Mouse (Mus musculus): ENCODE data around the gene Arl10. TPM values are rescaled to one million over a fixed set of nuclear protein-coding genes. Genes with fewer than 3 reads are reported as not detected.
A peak's percentile ranks its signal among the peaks of the same experiment; 100 is the strongest.

Arl10 gene
- polyA plus RNA-seq, 1 experiment, result 10.3 TPM

- TF ChIP-seq POLR2A (IDR thresholded peaks at IDR 0.05; ENCODE audit: insufficient read depth, low read length), result no peak
- no peak for TF ChIP-seq CTCF (IDR thresholded peaks at IDR 0.05; ENCODE audit: low read depth, low read length)
- TF ChIP-seq EP300 (IDR thresholded peaks at IDR 0.05; ENCODE audit: insufficient read depth, low read depth, low read length), result no peak
- peaks cover 49% of the 10 kb centered on the region for H3K36me3 ChIP-seq (ENCODE audit: control insufficient read depth, insufficient read depth, low read length, poor library complexity, severe bottlenecking)
- no peaks in the 10 kb centered on the region for H3K27me3 ChIP-seq (ENCODE audit: control insufficient read depth, insufficient read depth, low read length, poor library complexity, severe bottlenecking)
- H3K4me3 ChIP-seq (ENCODE audit: low read depth, low read length), result no peak overlapping the region
- no peak overlapping the region for H3K9ac ChIP-seq (ENCODE audit: low read depth, poor library complexity, severe bottlenecking)
- H3K9me3 ChIP-seq (replicated peaks; ENCODE audit: control insufficient read depth, insufficient read depth, low read length, poor library complexity, severe bottlenecking), result no peaks in the 10 kb centered on the region
- H3K4me1 ChIP-seq (ENCODE audit: control insufficient read depth, insufficient read depth, low read length), result no peaks in the 10 kb centered on the region
- no peak overlapping the region for H3K27ac ChIP-seq (ENCODE audit: insufficient read depth, low read length)
These were observed 17.2 kb upstream of the Arl10 start for GRCm38 (mm10) chr13:54557652-54558051.

- no peaks in the 10 kb centered on the region for H3K9me3 ChIP-seq (replicated peaks; ENCODE audit: control insufficient read depth, insufficient read depth, low read length, poor library complexity, severe bottlenecking)
- TF ChIP-seq CTCF (IDR thresholded peaks at IDR 0.05; ENCODE audit: low read depth, low read length) (no peak), EP300 (IDR thresholded peaks at IDR 0.05; ENCODE audit: insufficient read depth, low read depth, low read length) (no peak), POLR2A (IDR thresholded peaks at IDR 0.05; ENCODE audit: insufficient read depth, low read length) (no peak)
- no peak overlapping the region for H3K27ac ChIP-seq (ENCODE audit: insufficient read depth, low read length)
- no peaks in the 10 kb centered on the region for H3K27me3 ChIP-seq (ENCODE audit: control insufficient read depth, insufficient read depth, low read length, poor library complexity, severe bottlenecking)
- H3K9ac ChIP-seq (ENCODE audit: low read depth, poor library complexity, severe bottlenecking), result no peak overlapping the region
- H3K4me1 ChIP-seq (ENCODE audit: control insufficient read depth, insufficient read depth, low read length), result no peaks in the 10 kb centered on the region
- peaks cover 35% of the 10 kb centered on the region for H3K36me3 ChIP-seq (ENCODE audit: control insufficient read depth, insufficient read depth, low read length, poor library complexity, severe bottlenecking)
- H3K4me3 ChIP-seq (ENCODE audit: low read depth, low read length), result no peak overlapping the region
These were observed 15.2 kb upstream of the Arl10 start for GRCm38 (mm10) chr13:54559656-54560055.

- H3K4me1 ChIP-seq (ENCODE audit: control insufficient read depth, insufficient read depth, low read length), result no peaks in the 10 kb centered on the region
- no peak overlapping the region for H3K4me3 ChIP-seq (ENCODE audit: low read depth, low read length)
- no peaks in the 10 kb centered on the region for H3K9me3 ChIP-seq (replicated peaks; ENCODE audit: control insufficient read depth, insufficient read depth, low read length, poor library complexity, severe bottlenecking)
- peaks cover 34% of the 10 kb centered on the region for H3K36me3 ChIP-seq (ENCODE audit: control insufficient read depth, insufficient read depth, low read length, poor library complexity, severe bottlenecking)
- TF ChIP-seq EP300 (IDR thresholded peaks at IDR 0.05; ENCODE audit: insufficient read depth, low read depth, low read length), result no peak
- TF ChIP-seq POLR2A (IDR thresholded peaks at IDR 0.05; ENCODE audit: insufficient read depth, low read length), result no peak
- no peak for TF ChIP-seq CTCF (IDR thresholded peaks at IDR 0.05; ENCODE audit: low read depth, low read length)
- H3K27me3 ChIP-seq (ENCODE audit: control insufficient read depth, insufficient read depth, low read length, poor library complexity, severe bottlenecking), result no peaks in the 10 kb centered on the region
- no peak overlapping the region for H3K27ac ChIP-seq (ENCODE audit: insufficient read depth, low read length)
- H3K9ac ChIP-seq (ENCODE audit: low read depth, poor library complexity, severe bottlenecking), result no peak overlapping the region
These were observed 14.2 kb upstream of the Arl10 start for GRCm38 (mm10) chr13:54560608-54561007.

GRCm38 (mm10) chr13:54562562-54562961 lies 12.3 kb upstream of the Arl10 start:
- Histone ChIP-seq H3K9me3 (replicated peaks; ENCODE audit: control insufficient read depth, insufficient read depth, low read length, poor library complexity, severe bottlenecking) (no peaks in the 10 kb centered on the region), H3K36me3 (ENCODE audit: control insufficient read depth, insufficient read depth, low read length, poor library complexity, severe bottlenecking) (peaks cover 25% of the 10 kb centered on the region), H3K4me1 (ENCODE audit: control insufficient read depth, insufficient read depth, low read length) (no peaks in the 10 kb centered on the region), H3K27me3 (ENCODE audit: control insufficient read depth, insufficient read depth, low read length, poor library complexity, severe bottlenecking) (no peaks in the 10 kb centered on the region), H3K9ac (ENCODE audit: low read depth, poor library complexity, severe bottlenecking) (no peak overlapping the region), H3K27ac (ENCODE audit: insufficient read depth, low read length) (no peak overlapping the region), H3K4me3 (ENCODE audit: low read depth, low read length) (no peak overlapping the region)
- no peak for TF ChIP-seq CTCF (IDR thresholded peaks at IDR 0.05; ENCODE audit: low read depth, low read length)
- no peak for TF ChIP-seq EP300 (IDR thresholded peaks at IDR 0.05; ENCODE audit: insufficient read depth, low read depth, low read length)
- TF ChIP-seq POLR2A (IDR thresholded peaks at IDR 0.05; ENCODE audit: insufficient read depth, low read length), result no peak

GRCm38 (mm10) chr13:54564232-54565200 lies 10.3 kb upstream of the Arl10 start:
- H3K36me3 ChIP-seq (ENCODE audit: control insufficient read depth, insufficient read depth, low read length, poor library complexity, severe bottlenecking), result peaks cover 11% of the 10 kb centered on the region
- no peaks in the 10 kb centered on the region for H3K27me3 ChIP-seq (ENCODE audit: control insufficient read depth, insufficient read depth, low read length, poor library complexity, severe bottlenecking)
- peak overlapping the region; percentile 82 for H3K9ac ChIP-seq (ENCODE audit: low read depth, poor library complexity, severe bottlenecking)
- H3K4me1 ChIP-seq (ENCODE audit: control insufficient read depth, insufficient read depth, low read length), result peaks cover 2% of the 10 kb centered on the region
- H3K9me3 ChIP-seq (replicated peaks; ENCODE audit: control insufficient read depth, insufficient read depth, low read length, poor library complexity, severe bottlenecking), result no peaks in the 10 kb centered on the region
- TF ChIP-seq CTCF (IDR thresholded peaks at IDR 0.05; ENCODE audit: low read depth, low read length) (no peak), EP300 (IDR thresholded peaks at IDR 0.05; ENCODE audit: insufficient read depth, low read depth, low read length) (no peak), POLR2A (IDR thresholded peaks at IDR 0.05; ENCODE audit: insufficient read depth, low read length) (no peak)
- H3K4me3 ChIP-seq (ENCODE audit: low read depth, low read length), result peak overlapping the region; percentile 88
- H3K27ac ChIP-seq (ENCODE audit: insufficient read depth, low read length), result no peak overlapping the region

- H3K27me3 ChIP-seq (ENCODE audit: control insufficient read depth, insufficient read depth, low read length, poor library complexity, severe bottlenecking), result no peaks in the 10 kb centered on the region
- peak within 1 kb of the TSS; percentile 82 for H3K9ac ChIP-seq (ENCODE audit: low read depth, poor library complexity, severe bottlenecking)
- TF ChIP-seq CTCF (IDR thresholded peaks at IDR 0.05; ENCODE audit: low read depth, low read length), result no peak
- TF ChIP-seq POLR2A (IDR thresholded peaks at IDR 0.05; ENCODE audit: insufficient read depth, low read length), result peak; percentile 81
- TF ChIP-seq EP300 (IDR thresholded peaks at IDR 0.05; ENCODE audit: insufficient read depth, low read depth, low read length), result no peak
- peaks cover 2% of the 10 kb centered on the region for H3K4me1 ChIP-seq (ENCODE audit: control insufficient read depth, insufficient read depth, low read length)
- peak within 1 kb of the TSS; percentile 88 for H3K27ac ChIP-seq (ENCODE audit: insufficient read depth, low read length)
- no peaks in the 10 kb centered on the region for H3K9me3 ChIP-seq (replicated peaks; ENCODE audit: control insufficient read depth, insufficient read depth, low read length, poor library complexity, severe bottlenecking)
- H3K4me3 ChIP-seq (ENCODE audit: low read depth, low read length), result peak within 1 kb of the TSS; percentile 88
- peaks cover 7% of the 10 kb centered on the region for H3K36me3 ChIP-seq (ENCODE audit: control insufficient read depth, insufficient read depth, low read length, poor library complexity, severe bottlenecking)
These were observed 9.6 kb upstream of the Arl10 start, which contains the start of gene 4833439L19Rik for GRCm38 (mm10) chr13:54565201-54565581. 4833439L19Rik (minus strand) TSS chr13:54565435.

Measured in ES-Bruce4 (cell line).